Mouse (Mus musculus): ENCODE data around the gene Crxos.

- TF ChIP-seq CTCF (IDR thresholded peaks at IDR 0.05; ENCODE audit: insufficient read depth, low read depth, low read length) = no peak
- TF ChIP-seq POLR2A (IDR thresholded peaks at IDR 0.05; ENCODE audit: insufficient read depth, low read depth, low read length) = no peak
Observed at GRCm38 (mm10) chr7:15918371-15918770, 36.0 kb downstream of the Crxos start.

Data from olfactory bulb, adult 2 months (tissue).